Mouse (Mus musculus) lung, postnatal 0 days (tissue): Measurements from ENCODE around the gene Nudt8. TPM values are rescaled to one million over a fixed set of nuclear protein-coding genes. Genes with fewer than 3 reads are reported as not detected.
"Not testable (repeated sequence)": the region's sequence is repeated elsewhere in the genome, so short reads cannot be mapped to it uniquely, and the experiment has no call there.

Source experiments
- ATAC-seq: fragments of 200-750 bp; cut with Nextera tagmentation; 2 replicates; pipeline ENCODE4 v1.8.0; 2017; ENCODE audit warnings: moderate library complexity
- DNase-seq: peaks from one replicate; pipeline ENCODE4 v3.0.0-alpha.2; 2016; ENCODE audit warnings: low spot score
- H3K27ac ChIP-seq: fragments of 300-500 bp; sonication (generic); 2 replicates; pipeline ENCODE4 v1.5.1; 2014; ENCODE audit warnings: antibody characterized with exemption, mild to moderate bottlenecking, low read length, mixed read lengths
- H3K27me3 ChIP-seq: fragments of 300-500 bp; sonication (generic); replicated peaks from 2 replicates; pipeline ENCODE4 v1.6.1; 2014; ENCODE audit warnings: low read length, mixed read lengths; ENCODE audit not compliant: insufficient read depth
- H3K36me3 ChIP-seq: fragments of 300-500 bp; sonication (generic); 2 replicates; pipeline ENCODE4 v1.6.1; 2014; ENCODE audit warnings: low read length, mixed read lengths; ENCODE audit not compliant: insufficient read depth
- H3K4me1 ChIP-seq: fragments of 300-500 bp; sonication (generic); 2 replicates; pipeline ENCODE4 v1.6.1; 2014; ENCODE audit warnings: antibody characterized with exemption, low read depth, low read length, mixed read lengths; ENCODE audit not compliant: insufficient read depth
- H3K4me2 ChIP-seq: fragments of 300-500 bp; sonication (generic); replicated peaks from 2 replicates; pipeline ENCODE4 v1.6.1; 2014; ENCODE audit warnings: low read depth, mild to moderate bottlenecking, low read length, moderate library complexity, mixed read lengths
- H3K4me3 ChIP-seq: fragments of 300-500 bp; sonication (generic); 2 replicates; pipeline ENCODE4 v1.5.1; 2014; ENCODE audit warnings: low read depth, low read length
- H3K9ac ChIP-seq: fragments of 300-500 bp; sonication (generic); replicated peaks from 2 replicates; pipeline ENCODE4 v1.6.1; 2014; ENCODE audit warnings: low read depth, mild to moderate bottlenecking
- H3K9me3 ChIP-seq: fragments of 300-500 bp; sonication (generic); 2 replicates; pipeline ENCODE4 v1.6.1; 2016; ENCODE audit warnings: low read length, mixed read lengths
- CTCF ChIP-seq: IDR thresholded peaks from 2 replicates; pipeline ENCODE4 v1.5.1; 2016; ENCODE audit warnings: antibody characterized with exemption, mild to moderate bottlenecking
- EP300 ChIP-seq: IDR thresholded peaks from 2 replicates; pipeline ENCODE4 v1.6.1; 2016; ENCODE audit warnings: antibody characterized with exemption, mild to moderate bottlenecking, control low read depth
- WGBS: fragments of 180-500 bp; shearing (Covaris S2); extraction: QIAGEN DNeasy Blood & Tissue Kit; methylation state at CpG from one replicate; pipeline ENCODE4 v1.1.7; 2014; 5-methylcytosine and 5-hydroxymethylcytosine counted together
- polyA plus RNA-seq: library from polyadenylated mRNA; unstranded; fragments of >200 nt; fragmentation: Nextera tagmentation; extraction: Ambion mirVana; gene quantifications from 2 replicates; pipeline ENCODE4 v1.2.1, GENCODE M21; 2015

Gene Nudt8
- polyA plus RNA-seq, 1 experiment from 2014 or later, result 28.5 TPM

DNA sequence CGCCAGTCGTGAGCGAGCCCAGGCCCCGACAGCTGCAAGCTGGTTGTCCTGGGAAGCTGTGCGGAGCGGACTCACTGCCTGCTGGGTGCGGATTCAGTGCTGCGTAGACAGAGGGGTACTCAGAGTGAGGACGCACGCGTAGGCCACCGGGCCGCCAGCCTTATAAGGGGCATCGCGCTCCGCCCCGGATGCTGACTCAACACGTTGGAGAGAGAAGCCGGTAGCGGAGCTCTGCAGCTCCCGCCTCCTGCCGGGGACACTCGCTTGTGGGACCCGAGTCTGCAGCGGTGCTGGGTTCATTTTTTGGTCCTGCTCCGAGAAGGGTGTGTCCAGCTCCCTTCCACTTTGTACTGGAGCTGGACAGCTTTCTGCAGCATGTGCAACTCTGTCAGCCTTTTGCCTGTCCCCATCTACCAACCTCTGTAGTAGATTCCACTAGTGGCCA lies 37.4 kb downstream of the Nudt8 start, which contains the start of gene Gstp1:
Gene Gstp1 (minus strand): TSS at position 198 of the 445 bp plus-strand sequence.
- Histone ChIP-seq H3K9me3 (no peaks in the 10 kb centered on the region), H3K36me3 (no peaks in the 10 kb centered on the region), H3K4me1 (no peaks in the 10 kb centered on the region), H3K27me3 (no peaks in the 10 kb centered on the region), H3K9ac (peak within 1 kb of the TSS; percentile 51), H3K4me2 (peak within 1 kb of the TSS; percentile 80), H3K27ac (peak within 1 kb of the TSS; percentile 64), H3K4me3 (peak within 1 kb of the TSS; percentile 58)
- TF ChIP-seq CTCF (peak; percentile 57), EP300 (no peak)
- DNase-seq (peak; percentile 93), ATAC-seq (peak; percentile 94)
- under 1% methylated on average over 26 of the region's 26 CpGs for WGBS

DNA sequence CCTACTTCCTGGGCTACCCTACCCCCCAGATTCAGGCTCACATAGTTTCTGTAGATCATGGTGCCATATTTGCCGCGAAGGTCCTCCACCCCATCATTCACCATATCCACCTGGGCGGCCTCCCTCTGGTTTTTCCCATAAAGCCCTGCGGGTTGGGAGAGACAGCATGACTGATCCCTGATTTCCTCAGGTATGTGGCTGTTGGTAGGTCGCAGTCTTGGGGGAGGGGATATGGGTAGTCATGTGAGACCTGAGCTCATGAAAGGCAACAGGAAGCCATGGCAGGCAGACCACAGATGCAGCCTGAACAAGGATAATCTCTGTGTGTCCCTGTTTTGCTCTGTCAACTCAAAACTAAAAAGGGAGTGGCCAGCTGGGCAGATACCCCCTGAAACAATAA lies 40.6 kb downstream of the Nudt8 start:
- H3K9me3 ChIP-seq, H3K9ac ChIP-seq, H3K4me2 ChIP-seq, ATAC-seq, H3K4me3 ChIP-seq, H3K4me1 ChIP-seq, H3K27me3 ChIP-seq, H3K36me3 ChIP-seq, DNase-seq, H3K27ac ChIP-seq: not testable (repeated sequence)
- WGBS, result 84% methylated on average over 5 of the region's 5 CpGs

DNA sequence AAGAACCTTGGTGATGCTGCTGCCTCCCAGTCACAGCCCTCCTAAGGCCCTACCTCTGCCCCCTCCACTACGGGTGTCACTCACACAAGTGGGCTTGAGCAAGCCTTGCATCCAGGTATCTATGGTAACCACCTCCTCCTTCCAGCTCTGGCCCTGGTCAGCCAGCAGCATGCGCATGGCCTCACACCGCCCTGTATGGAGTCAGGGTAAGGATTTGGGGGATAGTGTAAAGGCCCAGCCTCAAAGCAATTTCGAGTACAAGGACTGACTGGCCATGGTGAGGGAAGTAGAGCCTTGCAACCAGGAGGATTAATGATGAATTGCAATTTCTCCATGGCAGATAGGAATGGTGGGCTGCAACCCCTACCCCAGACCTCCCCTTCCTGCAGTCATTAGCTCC lies 41.1 kb downstream of the Nudt8 start:
- not testable (repeated sequence) for H3K4me1 ChIP-seq, H3K9ac ChIP-seq, H3K27me3 ChIP-seq, DNase-seq, H3K9me3 ChIP-seq, ATAC-seq, H3K4me2 ChIP-seq, H3K36me3 ChIP-seq, H3K4me3 ChIP-seq, H3K27ac ChIP-seq
- WGBS, result 85% methylated on average over 3 of the region's 4 CpGs

GRCm38 (mm10) chr19:4042124-4042523 lies 41.7 kb downstream of the Nudt8 start:
- H3K9me3 ChIP-seq, result no peaks in the 10 kb centered on the region
- H3K36me3 ChIP-seq, result no peaks in the 10 kb centered on the region
- ATAC-seq (peak; percentile 13), DNase-seq (peak; percentile 39)
- no peak overlapping the region for H3K4me2 ChIP-seq
- no peak overlapping the region for H3K27ac ChIP-seq
- H3K4me1 ChIP-seq, result peaks cover 4% of the 10 kb centered on the region; the same call in 1 of the 2 replicates
- TF ChIP-seq CTCF, result no peak
- TF ChIP-seq EP300, result no peak
- 60% methylated on average over 14 of the region's 14 CpGs for WGBS
- H3K27me3 ChIP-seq, result no peaks in the 10 kb centered on the region
- no peak overlapping the region for H3K4me3 ChIP-seq
- H3K9ac ChIP-seq, result no peak overlapping the region

- H3K9ac ChIP-seq, ATAC-seq, H3K36me3 ChIP-seq, H3K4me3 ChIP-seq, H3K27me3 ChIP-seq, DNase-seq, H3K9me3 ChIP-seq, H3K4me1 ChIP-seq, H3K4me2 ChIP-seq, H3K27ac ChIP-seq: not testable (repeated sequence)
- WGBS, result 79% methylated on average over 5 of the region's 5 CpGs
Measured at GRCm38 (mm10) chr19:4044109-4044508, 43.7 kb downstream of the Nudt8 start.

DNA sequence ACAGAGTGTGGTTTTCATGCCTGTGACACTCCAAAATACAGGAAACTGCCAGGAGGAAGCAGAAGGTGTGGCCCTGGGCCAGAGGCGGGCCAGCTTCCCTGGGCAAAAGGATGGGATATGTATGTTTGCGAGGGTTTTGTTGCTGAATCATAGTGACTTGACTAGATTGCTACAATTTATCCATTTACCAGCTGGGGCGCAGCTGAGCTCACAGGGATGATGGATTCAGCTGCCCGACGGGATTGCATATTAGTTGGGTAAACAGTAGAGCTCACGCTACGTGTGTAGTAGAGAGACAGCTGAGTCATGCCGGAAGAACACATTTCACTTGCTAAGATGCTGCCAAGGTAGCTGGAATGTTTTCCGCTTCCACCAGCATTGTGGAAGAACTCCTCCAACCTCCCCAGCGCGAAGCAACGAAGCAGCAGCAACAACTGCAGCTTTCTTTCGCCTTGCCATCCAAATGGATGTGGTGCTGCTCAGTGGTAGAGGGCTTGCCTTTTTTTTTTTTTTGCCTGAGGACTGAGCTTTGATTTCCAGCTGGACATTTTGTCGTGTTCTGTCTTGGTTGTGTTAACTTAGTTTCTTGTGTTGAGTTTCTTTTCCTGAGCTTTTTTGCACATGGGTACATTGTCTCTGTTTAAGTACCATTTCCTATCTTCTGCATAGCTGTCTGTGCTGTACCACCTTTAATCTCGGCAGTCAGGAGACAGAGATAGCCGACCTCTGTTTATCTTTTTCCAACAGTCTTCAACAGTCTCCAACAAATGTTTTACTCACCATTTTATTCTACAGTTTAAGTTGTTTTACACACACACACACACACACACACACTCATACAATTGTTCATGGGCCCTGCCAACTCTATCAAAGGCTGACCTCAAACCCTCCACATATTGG lies 45.8 kb downstream of the Nudt8 start, which contains the start of gene Gstp2:
Gene Gstp2 (minus strand): TSS at position 58 of the 900 bp plus-strand sequence.
- peak; percentile 98 for DNase-seq
- WGBS, result 10% methylated on average over 16 of the region's 16 CpGs
- Histone ChIP-seq H3K27ac (peak within 1 kb of the TSS; percentile 78), H3K9ac (no peak within 1 kb of the TSS), H3K4me1 (peaks cover 4% of the 10 kb centered on the region; the same call in 1 of the 2 replicates), H3K4me3 (no peak within 1 kb of the TSS), H3K36me3 (no peaks in the 10 kb centered on the region), H3K4me2 (0 out of 2 replicates have a peak within 1 kb of the TSS, but pooled peaks have one; percentile 3), H3K27me3 (no peaks in the 10 kb centered on the region), H3K9me3 (no peaks in the 10 kb centered on the region)
- peak; percentile 95 for ATAC-seq
- TF ChIP-seq EP300 (peak; percentile 95), CTCF (peak; percentile 82)
